Mouse (Mus musculus) spleen, postnatal 4 days (tissue): ENCODE data around the gene Ak6.

Experiments used
- DNase-seq, 2 experiments: peaks; one replicate each; pipeline ENCODE4 v3.0.0; 2022; ENCODE audit warnings: low spot score in 2 of 2

Ak6 gene

GRCm38 (mm10) chr13:100669291-100670022 is 18.7 kb downstream of the Ak6 start, which contains the start of gene Ccdc125:
Gene Ccdc125, plus strand, starts transcription at chr13:100669717.
- peak; percentile 20 to 73 for DNase-seq

DNA sequence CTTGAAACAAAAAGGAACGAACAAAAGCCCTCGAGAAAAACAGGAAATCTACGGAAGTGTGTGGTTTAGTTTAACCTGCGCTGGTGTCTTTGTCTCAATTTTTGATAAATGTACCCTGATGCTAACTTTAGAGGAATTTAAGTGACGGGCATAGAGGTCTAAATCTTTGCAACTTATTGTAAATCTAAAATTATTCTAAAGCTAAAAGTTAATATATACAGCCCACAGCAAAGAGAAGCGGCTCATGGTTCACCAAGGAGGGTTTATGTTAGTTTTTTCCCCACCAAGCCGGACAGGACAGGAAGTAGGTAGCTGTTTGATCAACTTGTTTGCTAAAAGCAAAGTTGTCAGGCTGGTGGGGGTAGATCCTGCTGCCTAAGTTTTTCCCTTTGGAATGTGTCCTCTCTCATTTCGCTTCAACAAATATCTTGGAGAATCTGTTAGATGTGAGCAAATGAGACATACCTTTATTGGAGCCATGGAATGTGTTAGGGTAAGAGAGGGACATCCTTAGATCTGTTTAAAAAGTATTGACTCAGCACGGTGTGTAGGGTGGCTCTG is 19.5 kb downstream of the Ak6 start:
- DNase-seq, result no peak

- DNase-seq, result peak; percentile 25 to 68
Observed at GRCm38 (mm10) chr13:100675936-100676635, 25.3 kb downstream of the Ak6 start.

DNA sequence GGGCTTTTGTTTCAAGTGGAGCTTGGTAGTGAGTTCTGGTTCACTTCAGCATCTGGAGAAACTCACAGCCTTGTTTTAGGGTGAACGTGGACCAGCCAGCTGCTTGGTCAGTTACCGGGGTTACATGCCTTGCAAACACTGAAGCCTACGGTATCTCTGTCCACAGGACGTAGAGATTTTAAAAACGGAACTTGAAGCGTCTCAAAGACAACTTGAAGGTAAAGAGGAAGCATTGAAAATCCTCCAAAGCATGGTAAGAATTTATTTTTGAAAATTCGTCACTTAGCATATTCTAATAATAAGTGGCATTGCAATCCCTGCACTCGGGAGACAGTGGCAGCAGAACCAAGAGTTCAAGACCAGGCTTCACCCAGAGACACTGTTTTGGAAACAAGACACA is 30.8 kb downstream of the Ak6 start:
- DNase-seq, result no peak

DNA sequence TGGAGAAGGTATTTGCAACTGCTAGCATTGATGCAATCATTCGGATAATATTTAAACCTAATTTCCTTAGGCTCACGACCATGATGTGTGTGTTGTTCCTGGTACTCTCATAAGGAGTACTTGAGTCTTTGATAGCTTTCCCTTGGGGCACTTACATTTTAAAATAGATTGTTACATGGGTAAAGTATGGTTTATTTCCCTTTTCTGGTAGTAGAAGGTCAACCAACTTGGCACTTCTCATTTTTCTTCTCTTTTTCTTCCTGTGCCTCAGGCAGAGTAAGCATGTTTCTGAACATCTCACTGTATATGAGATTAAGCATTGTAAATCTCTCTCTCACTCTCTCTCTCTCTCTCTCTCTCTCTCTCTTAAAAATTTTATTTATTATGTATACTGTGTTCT is 32.1 kb downstream of the Ak6 start:
- no peak for DNase-seq

- DNase-seq, result no peak
Observed at GRCm38 (mm10) chr13:100684355-100684754, 33.6 kb downstream of the Ak6 start.

- no peak for DNase-seq
Observed at GRCm38 (mm10) chr13:100687513-100687912, 36.7 kb downstream of the Ak6 start.

- no peak for DNase-seq
Observed at GRCm38 (mm10) chr13:100697541-100697940, 46.8 kb downstream of the Ak6 start.

DNA sequence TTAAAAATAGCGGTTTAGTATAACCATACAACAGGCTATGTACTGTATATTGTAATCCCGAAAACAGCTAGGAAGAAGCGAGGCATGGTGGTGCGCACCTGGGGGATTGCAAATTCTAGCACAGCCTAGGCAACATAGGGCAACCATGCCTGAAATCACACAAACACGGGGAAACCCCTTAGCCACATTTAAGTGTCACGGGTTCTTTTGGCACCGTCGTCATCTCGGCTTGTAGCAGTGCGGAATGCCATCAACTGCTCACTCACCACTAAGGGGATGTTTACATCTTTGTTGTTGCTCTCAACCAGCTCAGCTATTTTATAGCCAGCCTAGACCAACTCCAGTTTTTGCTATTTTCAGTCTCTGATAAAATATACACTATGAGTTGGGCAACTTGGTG is 48.1 kb downstream of the Ak6 start:
- no peak for DNase-seq

- DNase-seq, result no peak
Observed at GRCm38 (mm10) chr13:100703468-100703867, 52.7 kb downstream of the Ak6 start.

DNA sequence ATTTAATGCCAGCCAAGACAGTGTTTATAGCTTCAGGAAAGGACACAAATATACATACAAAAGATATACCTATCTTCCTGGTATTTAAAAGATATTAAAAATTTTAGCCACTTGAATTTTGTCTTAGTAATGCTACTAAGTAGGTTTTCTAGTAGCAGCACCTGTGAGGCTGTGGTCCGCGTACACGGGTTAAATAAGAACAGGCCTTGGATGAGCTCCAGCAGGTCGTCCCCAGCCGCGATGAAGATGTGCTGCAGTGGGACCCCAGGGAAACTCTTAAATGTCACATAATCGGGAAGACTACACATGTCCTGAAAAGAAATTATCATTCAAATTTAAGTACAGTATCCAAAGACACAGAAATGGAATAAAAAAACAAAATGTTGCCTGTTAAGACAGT is 55.4 kb downstream of the Ak6 start:
- no peak for DNase-seq

DNA sequence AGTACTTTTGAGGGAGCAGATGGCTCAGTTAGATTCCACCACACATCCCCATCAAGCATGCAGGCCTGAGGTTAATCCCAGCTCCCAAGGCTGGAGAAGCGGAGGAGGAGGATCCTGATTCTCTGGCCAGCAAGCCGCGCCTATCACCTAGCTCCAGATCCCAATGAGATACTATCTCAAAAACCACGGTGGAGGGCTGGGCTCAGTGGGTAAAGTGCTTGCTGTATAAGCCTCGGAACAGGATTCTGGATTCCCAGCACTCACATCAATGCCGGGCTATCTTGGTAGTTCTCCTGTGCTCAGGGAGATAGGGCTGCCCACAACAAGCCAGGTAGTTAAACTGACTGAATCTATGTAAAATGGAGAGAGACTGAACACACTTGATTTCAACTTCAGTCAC is 64.7 kb downstream of the Ak6 start:
- no peak for DNase-seq
